Mouse (Mus musculus) liver, embryonic 14.5 days (tissue): Measurements from ENCODE around the gene Epp13. TPM values are rescaled to one million over a fixed set of nuclear protein-coding genes. Genes with fewer than 3 reads are reported as not detected.

ENCODE experiments used
- ATAC-seq: fragments of 200-750 bp; cut with Nextera tagmentation; 2 replicates; pipeline ENCODE4 v1.8.0; 2017; ENCODE audit warnings: moderate number of reproducible peaks, mild to moderate bottlenecking, moderate library complexity; ENCODE audit not compliant: insufficient read depth
- DNase-seq, 3 experiments: peaks; one replicate each; pipeline ENCODE4 v3.0.0-alpha.2; 2012 to 2013; ENCODE audit warnings: low read depth in 3 of 3, low spot score in 3 of 3
- H3K27ac ChIP-seq: fragments of 300-500 bp; sonication (generic); 2 replicates; pipeline ENCODE4 v1.5.1; 2014; ENCODE audit warnings: moderate library complexity, mild to moderate bottlenecking, control low read depth, inconsistent platforms
- H3K27me3 ChIP-seq: fragments of 300-500 bp; sonication (generic); 2 replicates; pipeline ENCODE4 v1.6.1; 2014; ENCODE audit warnings: mild to moderate bottlenecking, low read length, moderate library complexity; ENCODE audit not compliant: control insufficient read depth, insufficient read depth
- H3K36me3 ChIP-seq: fragments of 300-500 bp; sonication (generic); replicated peaks from 2 replicates; pipeline ENCODE4 v1.6.1; 2014; ENCODE audit warnings: low read depth; ENCODE audit not compliant: control insufficient read depth, insufficient read depth
- H3K4me1 ChIP-seq, 2 experiments: fragments of 200-500 bp in 1 of 2; fragments of 300-500 bp in 1 of 2; sonication (generic) in 1 of 2; replicated peaks; 2 replicates each; pipeline ENCODE4 v1.6.1; 2012 to 2014; ENCODE audit warnings: antibody characterized with exemption in 1 of 2, inconsistent platforms in 1 of 2, low read length in 1 of 2; ENCODE audit not compliant: control insufficient read depth in 2 of 2, insufficient read depth in 2 of 2
- H3K4me2 ChIP-seq: fragments of 300-500 bp; sonication (generic); 2 replicates; pipeline ENCODE4 v1.6.1; 2014; ENCODE audit warnings: low read depth, mild to moderate bottlenecking, control low read depth, moderate library complexity
- H3K4me3 ChIP-seq, 2 experiments: fragments of 200-500 bp in 1 of 2; fragments of 300-500 bp in 1 of 2; sonication (generic) in 1 of 2; 2 replicates each; pipeline ENCODE4 v1.5.1; 2012 to 2014; ENCODE audit warnings: low read depth in 2 of 2, low read length in 2 of 2, mild to moderate bottlenecking in 2 of 2, control low read depth in 1 of 2, inconsistent platforms in 1 of 2, moderate library complexity in 1 of 2; ENCODE audit not compliant: insufficient read depth in 1 of 2
- H3K9ac ChIP-seq: fragments of 300-500 bp; sonication (generic); replicated peaks from 2 replicates; pipeline ENCODE4 v1.6.1; 2014; ENCODE audit warnings: mild to moderate bottlenecking, control low read depth, moderate library complexity
- H3K9me3 ChIP-seq: fragments of 300-500 bp; sonication (generic); 2 replicates; pipeline ENCODE4 v1.6.1; 2016; ENCODE audit warnings: low read length, mixed read lengths; ENCODE audit not compliant: control insufficient read depth
- CTCF ChIP-seq: IDR thresholded peaks from 2 replicates; pipeline ENCODE4 v1.5.1; 2016; ENCODE audit warnings: antibody characterized with exemption, low read depth, control low read depth
- EP300 ChIP-seq: IDR thresholded peaks from 2 replicates; pipeline ENCODE4 v1.6.1; 2016; ENCODE audit warnings: antibody characterized with exemption, low read depth
- WGBS: fragments of 180-500 bp; shearing (Covaris S2); extraction: QIAGEN DNeasy Blood & Tissue Kit; methylation state at CpG from one replicate; pipeline ENCODE4 v1.1.7; 2014; ENCODE audit not compliant: insufficient replicate concordance; 5-methylcytosine and 5-hydroxymethylcytosine counted together
- polyA plus RNA-seq, 2 experiments: library from polyadenylated mRNA; depleted of rRNA in 1 of 2; stranded (reverse) in 1 of 2; unstranded in 1 of 2; fragments of >200 nt; fragmentation: Nextera tagmentation in 1 of 2; extraction: Ambion mirVana in 1 of 2; gene quantifications; 2 replicates each; pipeline versions ENCODE4 v1.2.1 to v1.2.3; 2012 to 2014

Epp13 gene
- polyA plus RNA-seq, 2 experiments: not detected

GRCm38 (mm10) chr7:6265695-6266094 is 13.2 kb downstream of the Epp13 start:
- 0 out of 2 replicates have a peak, but pooled peaks have one; percentile 41 for ATAC-seq

DNA sequence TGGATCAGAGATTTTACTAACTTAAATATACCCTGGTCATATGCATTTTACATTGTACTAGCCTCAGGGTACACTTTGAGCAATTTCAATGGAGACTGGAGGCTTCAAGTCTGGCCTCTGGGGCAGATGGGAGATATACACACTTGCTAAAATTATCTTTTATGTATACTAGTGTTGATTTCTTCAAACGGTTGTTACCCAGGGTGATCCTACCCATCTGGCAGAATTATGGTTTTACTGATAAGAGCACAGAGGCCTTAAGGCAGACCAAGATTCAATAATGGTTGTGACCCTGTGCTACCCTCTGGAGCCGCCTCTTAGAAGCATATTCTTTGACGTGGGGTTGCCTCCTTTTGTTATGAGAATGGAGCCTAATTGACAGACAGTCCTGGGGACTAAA is 25.4 kb downstream of the Epp13 start:
- 16% methylated on average over 3 of the region's 3 CpGs for WGBS
- DNase-seq: peak; percentile 42 to 46 (median 44)
- TF ChIP-seq EP300 (peak; percentile 85), CTCF (no peak)

More at GRCm38 (mm10) chr7:6265695-6266094, 13.2 kb downstream of the Epp13 start:
- H3K27ac ChIP-seq: no peak overlapping the region
- no peak overlapping the region for H3K9ac ChIP-seq
- no peak overlapping the region for H3K4me3 ChIP-seq
- no peaks in the 10 kb centered on the region for H3K4me1 ChIP-seq
- WGBS: 39% methylated on average over 8 of the region's 8 CpGs
- H3K36me3 ChIP-seq: no peaks in the 10 kb centered on the region
- H3K27me3 ChIP-seq: no peaks in the 10 kb centered on the region
- no peak overlapping the region for H3K4me2 ChIP-seq
- peak in 1 of 3 experiments; percentile 42 for DNase-seq
- no peaks in the 10 kb centered on the region for H3K9me3 ChIP-seq
- no peak for TF ChIP-seq EP300
- peak; percentile 90 for TF ChIP-seq CTCF

DNA sequence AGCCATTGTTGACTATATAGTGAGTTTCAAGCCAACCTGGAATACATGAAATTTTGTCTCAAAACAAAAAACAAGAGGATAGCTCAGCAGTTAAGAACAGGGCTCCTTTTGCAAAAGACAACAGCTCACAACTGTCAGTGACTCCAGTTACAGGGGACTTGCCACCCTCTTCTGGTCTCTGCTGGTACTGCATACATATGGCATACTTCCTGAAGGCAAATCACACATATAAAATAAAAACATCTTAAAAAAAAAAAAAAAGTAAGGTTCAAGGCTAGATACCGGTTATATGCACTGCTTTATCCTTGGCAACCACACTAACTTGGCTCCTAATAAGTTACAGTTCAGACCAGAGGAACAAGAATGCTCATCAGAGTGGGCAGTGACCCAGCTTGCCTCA is 30.2 kb downstream of the Epp13 start:
- Histone ChIP-seq H3K4me2 (peak overlapping the region; percentile 85), H3K9me3 (no peaks in the 10 kb centered on the region), H3K4me3 (peak overlapping the region; percentile 67 to 97; a peak in 3 of 4 replicates), H3K27ac (no peak overlapping the region), H3K27me3 (no peaks in the 10 kb centered on the region), H3K36me3 (no peaks in the 10 kb centered on the region), H3K9ac (peak overlapping the region; percentile 70; the same call in 1 of the 2 replicates), H3K4me1 (peaks cover 9 to 30% of the 10 kb centered on the region in 2 experiments)
- ATAC-seq: no peak
- DNase-seq: peak; percentile 70 to 78 (median 73)
- TF ChIP-seq CTCF (peak; percentile 78), EP300 (no peak)
- 3% methylated on average over 1 of the region's 1 CpGs for WGBS

More for the DNA sequence above, 25.4 kb downstream of the Epp13 start:
- Histone ChIP-seq H3K27me3 (no peaks in the 10 kb centered on the region), H3K4me2 (no peak overlapping the region), H3K9ac (no peak overlapping the region), H3K4me1 (peaks cover 5 to 16% of the 10 kb centered on the region in 2 experiments), H3K36me3 (no peaks in the 10 kb centered on the region), H3K9me3 (no peaks in the 10 kb centered on the region), H3K27ac (peak overlapping the region; percentile 14; the same call in 1 of the 2 replicates), H3K4me3 (no peak overlapping the region)
- peak; percentile 85 for ATAC-seq

- H3K9me3 ChIP-seq: no peaks in the 10 kb centered on the region
- H3K4me1 ChIP-seq: peaks cover 11 to 29% of the 10 kb centered on the region in 2 experiments
- peak; percentile 63 to 76 (median 67) for DNase-seq
Measured at GRCm38 (mm10) chr7:6283451-6284075, 31.1 kb downstream of the Epp13 start.

GRCm38 (mm10) chr7:6284442-6285012 is 32.0 kb downstream of the Epp13 start:
- no peak overlapping the region for H3K9ac ChIP-seq
- ATAC-seq: no peak
- no peaks in the 10 kb centered on the region for H3K9me3 ChIP-seq
- H3K4me1 ChIP-seq: peaks cover 11 to 26% of the 10 kb centered on the region in 2 experiments
- no peak for TF ChIP-seq CTCF
- TF ChIP-seq EP300: no peak
- 75% methylated on average over 4 of the region's 4 CpGs for WGBS
- no peak overlapping the region for H3K27ac ChIP-seq
- H3K4me2 ChIP-seq: no peak overlapping the region; the same call in 1 of the 2 replicates
- H3K27me3 ChIP-seq: no peaks in the 10 kb centered on the region
- no peak overlapping the region for H3K4me3 ChIP-seq
- no peak for DNase-seq
- H3K36me3 ChIP-seq: no peaks in the 10 kb centered on the region

More at GRCm38 (mm10) chr7:6283451-6284075, 31.1 kb downstream of the Epp13 start:
- peak; percentile 46 for ATAC-seq
- peak overlapping the region; percentile 85 for H3K4me2 ChIP-seq
- WGBS: under 1% methylated on average over 23 of the region's 23 CpGs
- H3K36me3 ChIP-seq: no peaks in the 10 kb centered on the region
- H3K27ac ChIP-seq: peak overlapping the region; percentile 60
- H3K9ac ChIP-seq: peak overlapping the region; percentile 70
- peak overlapping the region; percentile 67 to 97 for H3K4me3 ChIP-seq
- H3K27me3 ChIP-seq: no peaks in the 10 kb centered on the region
- TF ChIP-seq EP300 (no peak), CTCF (peak; percentile 81)
